Mouse (Mus musculus): ENCODE measurements around the gene Nat10. TPM values are rescaled to one million over a fixed set of nuclear protein-coding genes. Genes with fewer than 3 reads are reported as not detected.

The Nat10 gene
- polyA plus RNA-seq, 1 experiment from 2014 or later = 14.0 TPM

GRCm38 (mm10) chr2:103751771-103752170, 9.3 kb downstream of the Nat10 start:
- WGBS = 93% methylated on average over 6 of the region's 6 CpGs
- Histone ChIP-seq H3K27me3 (replicated peaks; ENCODE audit: control insufficient read depth, insufficient read depth, low read length) (no peaks in the 10 kb centered on the region), H3K4me2 (ENCODE audit: low read length) (no peak overlapping the region), H3K9me3 (replicated peaks; ENCODE audit: control insufficient read depth, low read length) (no peaks in the 10 kb centered on the region), H3K4me3 (ENCODE audit: low read depth, low read length) (no peak overlapping the region), H3K36me3 (ENCODE audit: control insufficient read depth, insufficient read depth, low read length) (peaks cover 73% of the 10 kb centered on the region), H3K9ac (ENCODE audit: low read length) (no peak overlapping the region), H3K4me1 (ENCODE audit: control insufficient read depth, insufficient read depth, low read length) (no peaks in the 10 kb centered on the region), H3K27ac (ENCODE audit: low read depth, low read length) (no peak overlapping the region)
- no peak for DNase-seq (ENCODE audit: low spot score)
- no peak for ATAC-seq

- no peaks in the 10 kb centered on the region for H3K9me3 ChIP-seq (replicated peaks; ENCODE audit: control insufficient read depth, low read length)
- WGBS = 94% methylated on average over 3 of the region's 3 CpGs
- ATAC-seq (no peak), DNase-seq (ENCODE audit: low spot score) (no peak)
- H3K4me3 ChIP-seq (ENCODE audit: low read depth, low read length) = no peak overlapping the region
- no peak overlapping the region for H3K4me2 ChIP-seq (ENCODE audit: low read length)
- no peak overlapping the region for H3K9ac ChIP-seq (ENCODE audit: low read length)
- H3K27ac ChIP-seq (ENCODE audit: low read depth, low read length) = no peak overlapping the region
- H3K4me1 ChIP-seq (ENCODE audit: control insufficient read depth, insufficient read depth, low read length) = no peaks in the 10 kb centered on the region
- H3K27me3 ChIP-seq (replicated peaks; ENCODE audit: control insufficient read depth, insufficient read depth, low read length) = no peaks in the 10 kb centered on the region
- peaks cover 71% of the 10 kb centered on the region for H3K36me3 ChIP-seq (ENCODE audit: control insufficient read depth, insufficient read depth, low read length)
These were observed 12.0 kb downstream of the Nat10 start for GRCm38 (mm10) chr2:103749091-103749490.

- Histone ChIP-seq H3K9me3 (replicated peaks; ENCODE audit: control insufficient read depth, low read length) (no peaks in the 10 kb centered on the region), H3K4me2 (ENCODE audit: low read length) (no peak overlapping the region), H3K27ac (ENCODE audit: low read depth, low read length) (no peak overlapping the region), H3K9ac (ENCODE audit: low read length) (no peak overlapping the region), H3K4me3 (ENCODE audit: low read depth, low read length) (no peak overlapping the region), H3K4me1 (ENCODE audit: control insufficient read depth, insufficient read depth, low read length) (no peaks in the 10 kb centered on the region), H3K27me3 (replicated peaks; ENCODE audit: control insufficient read depth, insufficient read depth, low read length) (no peaks in the 10 kb centered on the region), H3K36me3 (ENCODE audit: control insufficient read depth, insufficient read depth, low read length) (peaks cover 70% of the 10 kb centered on the region)
- ATAC-seq (no peak), DNase-seq (ENCODE audit: low spot score) (no peak)
- WGBS = 89% methylated on average over 9 of the region's 9 CpGs
These were observed 13.2 kb downstream of the Nat10 start for GRCm38 (mm10) chr2:103747891-103748290.

GRCm38 (mm10) chr2:103746761-103747160, 14.3 kb downstream of the Nat10 start:
- no peaks in the 10 kb centered on the region for H3K9me3 ChIP-seq (replicated peaks; ENCODE audit: control insufficient read depth, low read length)
- H3K36me3 ChIP-seq (ENCODE audit: control insufficient read depth, insufficient read depth, low read length) = peaks cover 68% of the 10 kb centered on the region
- H3K4me3 ChIP-seq (ENCODE audit: low read depth, low read length) = no peak overlapping the region
- H3K4me1 ChIP-seq (ENCODE audit: control insufficient read depth, insufficient read depth, low read length) = no peaks in the 10 kb centered on the region
- DNase-seq (ENCODE audit: low spot score) (no peak), ATAC-seq (no peak)
- 87% methylated on average over 2 of the region's 2 CpGs for WGBS
- H3K27ac ChIP-seq (ENCODE audit: low read depth, low read length) = no peak overlapping the region
- no peak overlapping the region for H3K9ac ChIP-seq (ENCODE audit: low read length)
- no peaks in the 10 kb centered on the region for H3K27me3 ChIP-seq (replicated peaks; ENCODE audit: control insufficient read depth, insufficient read depth, low read length)
- H3K4me2 ChIP-seq (ENCODE audit: low read length) = no peak overlapping the region

GRCm38 (mm10) chr2:103746096-103746495, 15.0 kb downstream of the Nat10 start:
- H3K9me3 ChIP-seq (replicated peaks; ENCODE audit: control insufficient read depth, low read length) = no peaks in the 10 kb centered on the region
- H3K4me3 ChIP-seq (ENCODE audit: low read depth, low read length) = no peak overlapping the region
- peaks cover 65% of the 10 kb centered on the region for H3K36me3 ChIP-seq (ENCODE audit: control insufficient read depth, insufficient read depth, low read length)
- H3K4me1 ChIP-seq (ENCODE audit: control insufficient read depth, insufficient read depth, low read length) = no peaks in the 10 kb centered on the region
- no peaks in the 10 kb centered on the region for H3K27me3 ChIP-seq (replicated peaks; ENCODE audit: control insufficient read depth, insufficient read depth, low read length)
- H3K27ac ChIP-seq (ENCODE audit: low read depth, low read length) = no peak overlapping the region
- ATAC-seq = no peak
- H3K9ac ChIP-seq (ENCODE audit: low read length) = no peak overlapping the region
- WGBS = 86% methylated on average over 2 of the region's 2 CpGs
- DNase-seq (ENCODE audit: low spot score) = no peak
- no peak overlapping the region for H3K4me2 ChIP-seq (ENCODE audit: low read length)

- H3K9me3 ChIP-seq (replicated peaks; ENCODE audit: control insufficient read depth, low read length) = no peaks in the 10 kb centered on the region
- H3K4me3 ChIP-seq (ENCODE audit: low read depth, low read length) = no peak overlapping the region
- peaks cover 65% of the 10 kb centered on the region for H3K36me3 ChIP-seq (ENCODE audit: control insufficient read depth, insufficient read depth, low read length)
- H3K27ac ChIP-seq (ENCODE audit: low read depth, low read length) = no peak overlapping the region
- no peak for ATAC-seq
- no peaks in the 10 kb centered on the region for H3K27me3 ChIP-seq (replicated peaks; ENCODE audit: control insufficient read depth, insufficient read depth, low read length)
- no peak overlapping the region for H3K4me2 ChIP-seq (ENCODE audit: low read length)
- no peaks in the 10 kb centered on the region for H3K4me1 ChIP-seq (ENCODE audit: control insufficient read depth, insufficient read depth, low read length)
- H3K9ac ChIP-seq (ENCODE audit: low read length) = no peak overlapping the region
- WGBS = 79% methylated on average over 5 of the region's 5 CpGs
- peak; percentile 29 for DNase-seq (ENCODE audit: low spot score)
These were observed 15.6 kb downstream of the Nat10 start for GRCm38 (mm10) chr2:103745481-103745880.

- Histone ChIP-seq H3K36me3 (ENCODE audit: control insufficient read depth, insufficient read depth, low read length) (peaks cover 64% of the 10 kb centered on the region), H3K9me3 (replicated peaks; ENCODE audit: control insufficient read depth, low read length) (no peaks in the 10 kb centered on the region), H3K4me2 (ENCODE audit: low read length) (no peak overlapping the region), H3K4me1 (ENCODE audit: control insufficient read depth, insufficient read depth, low read length) (no peaks in the 10 kb centered on the region), H3K9ac (ENCODE audit: low read length) (no peak overlapping the region), H3K4me3 (ENCODE audit: low read depth, low read length) (no peak overlapping the region), H3K27ac (ENCODE audit: low read depth, low read length) (no peak overlapping the region), H3K27me3 (replicated peaks; ENCODE audit: control insufficient read depth, insufficient read depth, low read length) (no peaks in the 10 kb centered on the region)
- 79% methylated on average over 7 of the region's 7 CpGs for WGBS
- ATAC-seq (peak; percentile 55), DNase-seq (ENCODE audit: low spot score) (peak; percentile 75)
These were observed 17.1 kb downstream of the Nat10 start for GRCm38 (mm10) chr2:103743988-103744387.

- Histone ChIP-seq H3K27me3 (replicated peaks; ENCODE audit: control insufficient read depth, insufficient read depth, low read length) (no peaks in the 10 kb centered on the region), H3K27ac (ENCODE audit: low read depth, low read length) (no peak overlapping the region), H3K9me3 (replicated peaks; ENCODE audit: control insufficient read depth, low read length) (no peaks in the 10 kb centered on the region), H3K9ac (ENCODE audit: low read length) (no peak overlapping the region), H3K36me3 (ENCODE audit: control insufficient read depth, insufficient read depth, low read length) (peaks cover 63% of the 10 kb centered on the region), H3K4me2 (ENCODE audit: low read length) (no peak overlapping the region), H3K4me1 (ENCODE audit: control insufficient read depth, insufficient read depth, low read length) (no peaks in the 10 kb centered on the region), H3K4me3 (ENCODE audit: low read depth, low read length) (no peak overlapping the region)
- WGBS = 94% methylated on average over 2 of the region's 2 CpGs
- DNase-seq (ENCODE audit: low spot score) = no peak
- no peak for ATAC-seq
These were observed 17.5 kb downstream of the Nat10 start for GRCm38 (mm10) chr2:103743536-103743935.

- Histone ChIP-seq H3K4me3 (ENCODE audit: low read depth, low read length) (no peak overlapping the region), H3K9ac (ENCODE audit: low read length) (no peak overlapping the region), H3K27me3 (replicated peaks; ENCODE audit: control insufficient read depth, insufficient read depth, low read length) (no peaks in the 10 kb centered on the region), H3K4me1 (ENCODE audit: control insufficient read depth, insufficient read depth, low read length) (no peaks in the 10 kb centered on the region), H3K4me2 (ENCODE audit: low read length) (no peak overlapping the region), H3K36me3 (ENCODE audit: control insufficient read depth, insufficient read depth, low read length) (peaks cover 56% of the 10 kb centered on the region), H3K9me3 (replicated peaks; ENCODE audit: control insufficient read depth, low read length) (no peaks in the 10 kb centered on the region), H3K27ac (ENCODE audit: low read depth, low read length) (no peak overlapping the region)
- WGBS = 96% methylated on average over 6 of the region's 6 CpGs
- no peak for ATAC-seq
- DNase-seq (ENCODE audit: low spot score) = no peak
These were observed 18.2 kb downstream of the Nat10 start for GRCm38 (mm10) chr2:103742821-103743220.
